Mouse (Mus musculus) limb, embryonic 10.5 days (tissue): Measurements from ENCODE around the gene Pigs. TPM values are rescaled to one million over a fixed set of nuclear protein-coding genes. Genes with fewer than 3 reads are reported as not detected.

ENCODE experiments used
- DNase-seq: peaks from one replicate; pipeline ENCODE4 v3.0.0-alpha.2; 2017; ENCODE audit warnings: low spot score
- H3K27ac ChIP-seq: fragments of 300-500 bp; sonication (generic); 2 replicates; pipeline ENCODE4 v1.5.1; 2016; ENCODE audit warnings: mild to moderate bottlenecking
- H3K27me3 ChIP-seq: fragments of 300-500 bp; sonication (generic); 2 replicates; pipeline ENCODE4 v1.6.1; 2016; ENCODE audit warnings: low read depth, mild to moderate bottlenecking; ENCODE audit not compliant: poor library complexity, severe bottlenecking
- H3K36me3 ChIP-seq: fragments of 300-500 bp; sonication (generic); 2 replicates; pipeline ENCODE4 v1.6.1; 2016; ENCODE audit warnings: mild to moderate bottlenecking, moderate library complexity
- H3K4me1 ChIP-seq: fragments of 300-500 bp; sonication (generic); 2 replicates; pipeline ENCODE4 v1.6.1; 2016
- H3K4me3 ChIP-seq: fragments of 300-500 bp; sonication (generic); 2 replicates; pipeline ENCODE4 v1.5.1; 2016; ENCODE audit warnings: mild to moderate bottlenecking, moderate library complexity
- H3K9me3 ChIP-seq: fragments of 300-500 bp; sonication (generic); replicated peaks from 2 replicates; pipeline ENCODE4 v1.6.1; 2016; ENCODE audit warnings: mild to moderate bottlenecking
- WGBS: fragments of 180-500 bp; shearing (Covaris S2); methylation state at CpG from one replicate; pipeline ENCODE4 v1.1.7; 2016; 5-methylcytosine and 5-hydroxymethylcytosine counted together
- polyA plus RNA-seq: library from polyadenylated mRNA; unstranded; fragments of >200 nt; fragmentation: Nextera tagmentation; extraction: Ambion mirVana; gene quantifications from 2 replicates; pipeline ENCODE4 v1.2.1, GENCODE M21; 2016

Pigs gene
- polyA plus RNA-seq = 80.3 and 83.6 TPM in 2 replicates

- peaks cover 19% of the 10 kb centered on the region for H3K4me1 ChIP-seq
- H3K4me3 ChIP-seq = peak within 1 kb of the TSS; percentile 94
- H3K36me3 ChIP-seq = peaks cover 47% of the 10 kb centered on the region
- H3K9me3 ChIP-seq = no peaks in the 10 kb centered on the region
- H3K27ac ChIP-seq = peak within 1 kb of the TSS; percentile 89
- peak; percentile 96 for DNase-seq
- 16% methylated on average over 37 of the region's 37 CpGs for WGBS
- H3K27me3 ChIP-seq = no peaks in the 10 kb centered on the region
Observed at GRCm38 (mm10) chr11:78327634-78328511, at the start of gene Pigs. Pigs (plus strand) TSS chr11:78328415.

DNA sequence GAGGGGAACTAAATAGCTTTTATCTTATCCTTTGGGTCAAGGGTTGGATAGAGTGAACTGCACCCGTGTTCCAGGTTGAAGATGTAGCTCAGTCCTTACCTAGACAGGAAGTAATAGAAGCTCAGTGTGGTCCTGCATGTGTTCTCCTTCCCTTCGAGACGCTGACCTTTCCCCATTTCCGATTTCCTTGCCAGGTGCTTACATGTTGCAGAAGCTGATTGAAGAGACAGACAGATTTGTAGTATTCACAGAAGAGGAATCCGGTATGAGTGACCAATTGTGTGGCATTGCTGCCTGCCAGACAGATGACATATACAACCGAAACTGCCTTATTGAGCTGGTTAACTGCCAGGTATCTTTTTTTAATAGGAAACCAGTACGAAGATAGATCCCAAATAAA is 49.4 kb upstream of the Pigs start:
- no peaks in the 10 kb centered on the region for H3K9me3 ChIP-seq
- no peak overlapping the region for H3K4me3 ChIP-seq
- DNase-seq = no peak
- H3K4me1 ChIP-seq = no peaks in the 10 kb centered on the region
- peaks cover 100% of the 10 kb centered on the region for H3K36me3 ChIP-seq
- WGBS = 92% methylated on average over 7 of the region's 7 CpGs
- H3K27ac ChIP-seq = no peak overlapping the region
- no peaks in the 10 kb centered on the region for H3K27me3 ChIP-seq

DNA sequence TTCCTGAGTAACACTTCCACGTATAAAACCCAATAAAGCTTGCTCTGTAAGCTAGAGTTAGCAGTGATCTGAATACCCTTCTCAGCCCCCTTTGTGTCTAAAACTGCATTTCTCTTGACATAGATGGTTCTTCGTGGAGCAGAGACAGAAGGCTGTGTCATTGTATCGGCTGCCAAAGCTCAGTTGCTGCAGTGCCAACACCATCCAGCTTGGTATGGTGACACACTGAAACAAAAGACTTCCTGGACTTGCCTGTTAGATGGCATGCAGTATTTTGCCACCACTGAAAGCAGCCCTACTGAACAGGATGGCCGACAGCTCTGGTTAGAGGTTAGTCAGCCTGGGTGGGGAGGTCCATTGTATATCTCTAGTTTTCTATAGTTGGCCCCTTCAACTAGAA is 48.6 kb upstream of the Pigs start:
- H3K4me3 ChIP-seq = no peak overlapping the region
- H3K27ac ChIP-seq = no peak overlapping the region
- H3K4me1 ChIP-seq = no peaks in the 10 kb centered on the region
- no peak for DNase-seq
- H3K9me3 ChIP-seq = no peaks in the 10 kb centered on the region
- peaks cover 99% of the 10 kb centered on the region for H3K36me3 ChIP-seq
- WGBS = 94% methylated on average over 4 of the region's 4 CpGs
- H3K27me3 ChIP-seq = no peaks in the 10 kb centered on the region

DNA sequence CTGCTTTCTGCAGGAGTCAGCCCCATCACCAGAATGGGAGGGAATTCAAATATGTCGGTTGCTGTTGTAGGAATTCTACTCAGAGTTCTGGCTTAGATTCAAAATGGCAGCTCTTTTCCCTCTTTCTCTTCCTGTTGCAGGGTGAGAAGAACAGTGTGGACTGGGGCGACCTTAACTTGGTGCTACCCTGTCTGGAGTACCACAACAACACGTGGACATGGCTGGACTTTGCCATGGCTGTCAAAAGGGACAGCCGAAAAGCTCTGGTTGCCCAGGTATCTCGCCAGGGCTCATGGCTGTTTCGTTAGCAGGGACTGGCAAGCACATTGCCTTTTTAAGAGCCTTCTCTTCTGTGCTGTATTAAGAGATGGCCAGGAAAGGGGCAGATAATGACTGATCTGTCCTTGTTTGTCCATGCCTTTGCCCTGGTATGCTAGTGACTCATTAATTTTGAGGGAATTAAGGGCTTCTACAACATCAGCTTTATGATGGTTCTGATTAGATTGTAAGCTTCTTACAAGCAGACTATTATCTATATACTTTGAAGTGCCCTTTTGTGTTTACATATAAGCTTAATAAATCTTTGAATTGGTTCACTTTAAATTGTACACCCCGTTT is 39.0 kb upstream of the Pigs start:
- Histone ChIP-seq H3K9me3 (no peaks in the 10 kb centered on the region), H3K36me3 (peaks cover 95% of the 10 kb centered on the region), H3K27me3 (no peaks in the 10 kb centered on the region), H3K4me3 (no peak overlapping the region), H3K27ac (no peak overlapping the region), H3K4me1 (no peaks in the 10 kb centered on the region)
- WGBS = 94% methylated on average over 7 of the region's 7 CpGs
- no peak for DNase-seq

GRCm38 (mm10) chr11:78290654-78291053 is 37.6 kb upstream of the Pigs start, which contains the start of gene BC030499:
BC030499 (plus strand) TSS chr11:78290841.
- Histone ChIP-seq H3K27ac (no peak within 1 kb of the TSS), H3K27me3 (no peaks in the 10 kb centered on the region), H3K36me3 (peaks cover 89% of the 10 kb centered on the region), H3K9me3 (no peaks in the 10 kb centered on the region), H3K4me1 (no peaks in the 10 kb centered on the region), H3K4me3 (no peak within 1 kb of the TSS)
- WGBS = 94% methylated on average over 4 of the region's 4 CpGs
- DNase-seq = no peak

- peaks cover 53% of the 10 kb centered on the region for H3K36me3 ChIP-seq
- 94% methylated on average over 6 of the region's 6 CpGs for WGBS
- no peaks in the 10 kb centered on the region for H3K9me3 ChIP-seq
- DNase-seq = no peak
- H3K27ac ChIP-seq = no peak overlapping the region
- H3K4me3 ChIP-seq = no peak overlapping the region
- no peaks in the 10 kb centered on the region for H3K4me1 ChIP-seq
- H3K27me3 ChIP-seq = no peaks in the 10 kb centered on the region
Observed at GRCm38 (mm10) chr11:78294585-78294984, 33.6 kb upstream of the Pigs start.

DNA sequence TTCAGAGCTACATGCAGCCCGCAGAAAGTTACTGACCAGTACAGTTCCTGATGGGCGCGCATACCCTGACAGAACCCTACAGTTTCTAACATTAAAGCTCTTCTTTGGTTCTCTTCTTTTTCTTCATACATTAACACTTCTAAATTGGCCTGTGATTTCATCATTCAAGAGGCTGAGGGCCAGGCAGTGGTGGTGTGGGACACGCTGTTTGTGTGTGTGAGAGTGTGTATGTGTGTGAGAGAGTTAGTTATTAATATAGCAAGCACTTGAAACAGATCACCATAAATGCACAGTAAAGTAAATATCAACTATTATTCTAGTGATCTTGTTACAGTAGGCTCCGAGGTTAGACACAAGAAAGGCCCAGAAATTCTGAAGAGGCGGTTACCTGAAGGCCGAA is 27.3 kb upstream of the Pigs start:
- Histone ChIP-seq H3K4me1 (peaks cover 23% of the 10 kb centered on the region), H3K36me3 (peaks cover 33% of the 10 kb centered on the region), H3K9me3 (no peaks in the 10 kb centered on the region), H3K27ac (peak overlapping the region; percentile 94), H3K4me3 (peak overlapping the region; percentile 92), H3K27me3 (no peaks in the 10 kb centered on the region)
- WGBS = 68% methylated on average over 7 of the region's 7 CpGs
- DNase-seq = no peak

DNA sequence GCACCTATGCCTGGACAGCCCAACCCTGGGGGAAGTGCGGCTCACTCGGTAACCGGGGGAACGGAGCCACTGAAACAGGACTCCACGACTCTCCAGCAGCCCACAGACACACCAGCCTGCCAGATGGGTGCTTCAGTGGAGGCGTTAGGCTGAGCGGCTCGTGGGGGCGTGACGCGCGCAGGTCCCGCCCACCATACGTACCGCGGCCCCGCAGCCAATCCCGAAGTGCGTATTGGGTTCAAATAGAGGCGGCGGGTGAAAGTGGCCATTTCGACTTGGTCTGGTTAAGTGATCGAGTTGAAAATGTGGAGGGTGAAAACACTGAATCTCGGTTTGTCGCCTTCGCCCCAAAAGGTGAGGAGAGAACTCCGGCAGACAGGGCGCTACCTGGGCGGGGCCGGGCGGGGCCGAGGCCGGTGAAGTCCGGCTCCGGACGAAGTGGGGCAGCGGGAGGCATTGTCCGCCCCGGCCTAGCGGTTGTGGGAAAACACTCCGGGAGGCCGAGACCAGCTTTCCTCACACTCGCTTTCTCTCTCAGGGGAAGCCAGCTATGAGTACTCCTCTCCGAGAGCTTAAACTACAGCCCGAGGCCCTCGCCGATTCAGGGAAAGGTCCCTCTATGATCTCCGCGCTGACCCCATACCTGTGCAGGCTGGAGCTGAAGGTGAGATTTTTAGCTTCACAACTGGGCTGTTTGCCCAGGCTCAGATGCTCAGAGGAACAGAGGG is 26.7 kb upstream of the Pigs start, which contains the start of gene Spag5:
Gene Spag5 (plus strand): TSS at position 173 of the 728 bp plus-strand sequence.
- peaks cover 27% of the 10 kb centered on the region for H3K4me1 ChIP-seq
- H3K27me3 ChIP-seq = no peaks in the 10 kb centered on the region
- WGBS = under 1% methylated on average over 49 of the region's 49 CpGs
- H3K4me3 ChIP-seq = peak within 1 kb of the TSS; percentile 92
- peak within 1 kb of the TSS; percentile 94 for H3K27ac ChIP-seq
- peaks cover 36% of the 10 kb centered on the region for H3K36me3 ChIP-seq
- DNase-seq = peak; percentile 91
- H3K9me3 ChIP-seq = no peaks in the 10 kb centered on the region

- Histone ChIP-seq H3K9me3 (no peaks in the 10 kb centered on the region), H3K4me1 (peaks cover 27% of the 10 kb centered on the region), H3K27ac (no peak overlapping the region), H3K4me3 (no peak overlapping the region), H3K27me3 (no peaks in the 10 kb centered on the region), H3K36me3 (peaks cover 73% of the 10 kb centered on the region)
- no peak for DNase-seq
- WGBS = 89% methylated on average over 4 of the region's 4 CpGs
Observed at GRCm38 (mm10) chr11:78305272-78305671, 22.9 kb upstream of the Pigs start.

GRCm38 (mm10) chr11:78310861-78311511 is 17.2 kb upstream of the Pigs start:
- H3K27me3 ChIP-seq = no peaks in the 10 kb centered on the region
- 0 out of 2 replicates have a peak, but pooled peaks cover 4% of the 10 kb centered on the region for H3K4me1 ChIP-seq
- H3K36me3 ChIP-seq = peaks cover 98% of the 10 kb centered on the region
- WGBS = 93% methylated on average over 8 of the region's 8 CpGs
- no peak for DNase-seq
- no peaks in the 10 kb centered on the region for H3K9me3 ChIP-seq
- no peak overlapping the region for H3K27ac ChIP-seq
- no peak overlapping the region for H3K4me3 ChIP-seq

DNA sequence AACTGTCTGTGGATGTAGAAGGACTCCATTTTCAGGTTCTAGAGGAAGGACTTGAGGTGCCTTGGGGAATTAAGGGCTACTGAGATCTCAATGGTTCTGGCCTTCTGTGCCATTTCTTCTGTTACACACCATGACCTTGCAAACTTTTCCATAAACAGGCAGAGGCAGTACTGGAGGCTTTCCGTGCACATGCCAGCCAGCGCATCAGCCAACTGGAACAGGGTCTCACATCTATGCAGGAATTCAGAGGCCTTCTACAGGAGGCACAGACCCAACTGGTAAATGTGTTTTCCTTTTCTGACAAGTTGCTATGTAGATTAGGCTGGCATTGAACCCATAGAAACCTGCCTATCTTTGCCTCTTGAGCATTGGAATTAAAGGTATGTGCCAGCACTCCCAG is 14.6 kb upstream of the Pigs start:
- WGBS = 98% methylated on average over 2 of the region's 2 CpGs
- Histone ChIP-seq H3K27ac (no peak overlapping the region), H3K36me3 (peaks cover 98% of the 10 kb centered on the region), H3K4me1 (no peaks in the 10 kb centered on the region), H3K4me3 (no peak overlapping the region), H3K27me3 (no peaks in the 10 kb centered on the region), H3K9me3 (no peaks in the 10 kb centered on the region)
- no peak for DNase-seq

GRCm38 (mm10) chr11:78318411-78318810 is 9.8 kb upstream of the Pigs start:
- 89% methylated on average over 2 of the region's 2 CpGs for WGBS
- no peak overlapping the region for H3K4me3 ChIP-seq
- peaks cover 14% of the 10 kb centered on the region for H3K4me1 ChIP-seq
- DNase-seq = no peak
- no peak overlapping the region for H3K27ac ChIP-seq
- H3K27me3 ChIP-seq = no peaks in the 10 kb centered on the region
- H3K9me3 ChIP-seq = no peaks in the 10 kb centered on the region
- H3K36me3 ChIP-seq = peaks cover 98% of the 10 kb centered on the region
